Mouse (Mus musculus): Measurements from ENCODE around the gene Ints5. TPM values are rescaled to one million over a fixed set of nuclear protein-coding genes. Genes with fewer than 3 reads are reported as not detected.
"Not testable (repeated sequence)": the region's sequence is repeated elsewhere in the genome, so short reads cannot be mapped to it uniquely, and the experiment has no call there.

The Ints5 gene
- polyA plus RNA-seq, 1 experiment from 2014 or later = 30.1 TPM

DNA sequence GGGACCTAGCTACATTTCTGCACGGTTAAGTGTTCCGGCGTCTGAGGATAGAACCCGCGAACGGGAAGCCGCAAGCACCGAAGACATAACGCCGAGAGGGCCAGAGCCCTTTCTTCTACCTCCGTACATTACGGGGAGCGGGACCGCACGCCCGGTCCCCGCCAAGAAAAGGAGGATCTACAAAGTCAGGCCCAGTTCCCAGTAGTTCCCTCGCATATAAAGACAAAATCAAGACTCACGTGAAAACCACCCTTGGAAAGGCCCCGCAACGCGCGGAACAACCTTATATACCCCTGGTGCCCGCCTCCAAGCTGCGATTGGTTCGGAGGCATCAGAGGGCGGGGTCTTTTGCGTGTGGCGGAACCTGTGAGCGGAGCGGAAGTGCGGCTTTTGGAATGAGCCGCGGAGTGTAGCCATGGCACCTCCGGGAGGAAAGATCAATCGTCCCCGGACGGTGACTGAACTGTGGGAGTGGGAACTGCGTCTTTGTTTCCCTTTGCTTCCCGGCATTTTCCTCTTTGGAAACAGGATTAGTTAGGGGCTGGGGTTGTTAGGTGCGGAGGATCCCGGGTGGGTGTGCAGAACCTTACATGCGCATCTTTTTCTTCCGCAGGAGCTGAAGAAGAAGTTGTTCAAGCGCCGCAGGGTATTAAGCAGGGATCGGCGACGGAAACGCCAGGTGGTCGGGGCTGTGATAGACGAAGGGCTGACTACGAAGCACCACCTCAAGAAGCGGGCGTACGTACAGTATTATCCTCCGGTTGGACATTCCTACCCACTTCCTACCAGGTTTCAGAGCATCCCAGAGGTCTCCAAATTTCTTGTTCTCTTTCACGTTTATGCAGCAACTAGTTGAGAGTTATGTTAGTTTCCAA lies 4.1 kb upstream of the Ints5 start, which contains the start of the genes 1810009A15Rik and Gm49416:
TSS of gene 1810009A15Rik (plus strand) at position 343 of the 875 bp plus-strand sequence.
TSS of gene Gm49416 (plus strand) at position 416 of the 875 bp plus-strand sequence.
- peaks cover 14% of the 10 kb centered on the region for H3K36me3 ChIP-seq
- H3K27ac ChIP-seq (ENCODE audit: poor library complexity, severe bottlenecking) = peak within 1 kb of the TSS; percentile 84
- H3K9ac ChIP-seq = peak within 1 kb of the TSS; percentile 89
- H3K27me3 ChIP-seq (replicated peaks) = no peaks in the 10 kb centered on the region
- peak within 1 kb of the TSS; percentile 72 for H3K4me2 ChIP-seq
- WGBS = under 1% methylated on average over 58 of the region's 58 CpGs
- peak within 1 kb of the TSS; percentile 73 for H3K4me3 ChIP-seq
- peaks cover 20% of the 10 kb centered on the region for H3K4me1 ChIP-seq (replicated peaks)
- peak; percentile 95 for ATAC-seq (ENCODE audit: insufficient number of reproducible peaks, low FRiP score)
- no peaks in the 10 kb centered on the region for H3K9me3 ChIP-seq (replicated peaks)

DNA sequence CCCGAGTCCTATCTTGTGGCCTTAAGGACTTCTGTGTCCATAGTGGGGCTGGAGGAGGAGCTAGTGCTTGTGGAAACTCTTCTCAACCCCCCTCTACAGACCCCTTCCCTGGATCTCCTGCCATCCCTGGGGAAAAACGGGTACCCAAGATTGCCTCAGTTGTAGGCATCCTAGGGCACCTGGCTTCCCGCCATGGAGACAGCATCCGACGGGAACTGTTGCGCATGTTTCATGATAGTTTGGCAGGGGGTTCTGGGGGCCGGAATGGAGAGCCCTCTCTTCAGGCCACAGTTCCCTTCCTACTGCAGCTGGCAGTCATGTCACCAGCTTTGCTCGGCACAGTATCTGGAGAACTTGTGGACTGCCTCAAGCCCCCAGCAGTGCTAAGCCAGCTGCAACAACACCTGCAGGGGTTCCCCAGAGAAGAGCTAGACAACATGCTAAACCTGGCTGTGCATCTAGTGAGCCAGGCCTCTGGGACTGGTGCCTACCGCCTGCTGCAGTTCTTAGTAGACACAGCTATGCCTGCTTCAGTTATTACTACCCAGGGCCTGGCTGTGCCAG lies 2.7 kb downstream of the Ints5 start:
- Histone ChIP-seq H3K27me3 (replicated peaks) (no peaks in the 10 kb centered on the region), H3K4me3 (no peak overlapping the region), H3K27ac (ENCODE audit: poor library complexity, severe bottlenecking) (no peak overlapping the region), H3K4me2 (no peak overlapping the region), H3K9me3 (replicated peaks) (no peaks in the 10 kb centered on the region), H3K36me3 (peaks cover 37% of the 10 kb centered on the region), H3K4me1 (replicated peaks) (peaks cover 38% of the 10 kb centered on the region), H3K9ac (peak overlapping the region; percentile 45)
- 91% methylated on average over 9 of the region's 9 CpGs for WGBS
- no peak for ATAC-seq (ENCODE audit: insufficient number of reproducible peaks, low FRiP score)

DNA sequence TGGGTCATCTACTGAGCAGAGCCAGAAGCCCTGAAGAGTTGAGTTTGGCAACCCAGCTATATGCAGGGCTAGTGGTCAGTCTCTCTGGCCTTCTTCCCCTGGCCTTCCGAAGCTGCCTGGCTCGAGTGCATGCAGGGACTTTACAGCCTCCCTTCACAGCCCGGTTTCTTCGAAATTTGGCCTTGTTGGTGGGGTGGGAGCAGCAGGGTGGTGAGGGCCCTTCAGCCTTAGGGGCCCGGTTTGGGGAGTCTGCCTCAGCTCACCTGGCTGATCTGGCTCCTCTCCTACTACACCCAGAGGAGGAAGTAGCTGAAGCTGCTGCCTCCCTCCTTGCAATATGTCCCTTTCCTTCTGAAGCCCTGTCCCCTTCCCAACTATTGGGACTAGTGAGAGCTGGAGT lies 3.4 kb downstream of the Ints5 start:
- H3K9me3 ChIP-seq (replicated peaks); ATAC-seq (ENCODE audit: insufficient number of reproducible peaks, low FRiP score); H3K4me2 ChIP-seq; H3K27me3 ChIP-seq (replicated peaks); H3K27ac ChIP-seq (ENCODE audit: poor library complexity, severe bottlenecking); H3K4me3 ChIP-seq: not testable (repeated sequence)
- WGBS = 92% methylated on average over 5 of the region's 5 CpGs
- H3K9ac ChIP-seq = peak overlapping the region; percentile 38
- H3K36me3 ChIP-seq = peaks cover 34% of the 10 kb centered on the region
- peaks cover 38% of the 10 kb centered on the region for H3K4me1 ChIP-seq (replicated peaks)

DNA sequence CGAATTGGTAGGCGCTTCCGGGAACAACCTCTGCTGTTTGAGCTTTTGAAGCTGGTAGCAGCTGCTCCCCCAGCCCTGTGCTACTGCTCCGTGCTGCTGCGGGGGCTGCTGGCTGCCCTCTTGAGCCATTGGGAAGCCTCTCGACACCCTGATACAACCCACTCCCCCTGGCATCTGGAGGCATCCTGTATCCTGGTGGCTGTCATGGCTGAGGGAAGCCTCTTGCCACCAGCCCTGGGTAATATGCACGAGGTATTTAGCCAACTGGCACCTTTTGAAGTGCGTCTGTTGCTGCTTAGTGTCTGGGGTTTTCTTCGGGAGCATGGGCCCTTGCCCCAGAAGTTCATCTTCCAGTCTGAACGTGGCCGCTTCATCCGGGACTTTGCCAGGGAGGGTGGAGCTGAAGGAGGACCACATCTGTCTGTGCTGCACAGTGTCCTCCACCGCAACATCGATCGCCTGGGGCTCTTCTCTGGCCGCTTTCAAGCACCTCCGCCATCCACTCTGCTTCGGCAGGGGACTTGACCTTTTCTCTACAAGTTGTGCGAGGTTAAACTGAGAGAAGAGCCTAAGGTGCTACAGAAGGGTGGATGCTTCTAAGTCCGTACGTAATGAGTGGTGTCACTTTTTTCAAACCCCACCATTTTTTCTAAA lies 4.5 kb downstream of the Ints5 start:
- ATAC-seq (ENCODE audit: insufficient number of reproducible peaks, low FRiP score); H3K9me3 ChIP-seq (replicated peaks); H3K27me3 ChIP-seq (replicated peaks): not testable (repeated sequence)
- Histone ChIP-seq H3K27ac (ENCODE audit: poor library complexity, severe bottlenecking) (peak overlapping the region; percentile 69), H3K4me3 (peak overlapping the region; percentile 97), H3K9ac (peak overlapping the region; percentile 68), H3K4me1 (replicated peaks) (peaks cover 38% of the 10 kb centered on the region), H3K4me2 (peak overlapping the region; percentile 94), H3K36me3 (peaks cover 39% of the 10 kb centered on the region)
- WGBS = 25% methylated on average over 21 of the region's 21 CpGs

DNA sequence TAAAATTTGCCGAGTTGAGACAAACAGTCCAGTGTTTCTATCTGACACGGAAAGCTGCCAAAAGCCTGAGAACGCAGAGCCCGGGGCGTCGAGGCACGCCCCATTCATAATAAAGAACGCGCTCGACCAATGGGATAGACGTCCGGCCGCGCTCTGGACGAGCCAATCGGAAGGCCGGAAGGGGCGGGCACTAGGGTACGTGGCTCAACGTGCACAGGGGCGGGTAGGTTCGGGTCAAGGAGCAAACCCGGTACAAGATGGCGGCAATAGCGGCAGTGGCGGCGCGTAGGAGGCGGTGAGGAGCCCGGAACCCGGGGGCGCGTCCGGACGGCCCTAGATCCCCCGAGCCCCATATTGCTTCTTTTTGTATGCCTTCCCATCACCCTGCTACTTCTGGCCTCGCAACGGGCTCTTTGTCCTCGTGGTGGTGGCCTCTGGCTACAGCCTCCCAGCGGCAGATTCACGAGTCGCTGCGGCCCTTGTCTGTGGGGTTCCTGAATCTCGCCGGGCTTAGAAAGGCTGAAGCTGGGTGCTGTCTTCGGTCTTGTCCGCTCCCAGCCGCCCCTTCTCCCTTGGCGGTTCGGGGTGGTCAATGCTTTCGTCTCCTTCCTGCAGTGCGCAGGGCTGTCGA lies 5.2 kb downstream of the Ints5 start, which contains the start of gene Ganab:
TSS of gene Ganab (plus strand) at position 207 of the 631 bp plus-strand sequence.
- peak within 1 kb of the TSS; percentile 86 for H3K27ac ChIP-seq (ENCODE audit: poor library complexity, severe bottlenecking)
- WGBS = under 1% methylated on average over 53 of the region's 53 CpGs
- peaks cover 38% of the 10 kb centered on the region for H3K4me1 ChIP-seq (replicated peaks)
- H3K4me2 ChIP-seq = peak within 1 kb of the TSS; percentile 94
- H3K36me3 ChIP-seq = peaks cover 44% of the 10 kb centered on the region
- H3K9me3 ChIP-seq (replicated peaks) = no peaks in the 10 kb centered on the region
- peak within 1 kb of the TSS; percentile 97 for H3K4me3 ChIP-seq
- ATAC-seq (ENCODE audit: insufficient number of reproducible peaks, low FRiP score) = peak; percentile 99
- H3K27me3 ChIP-seq (replicated peaks) = no peaks in the 10 kb centered on the region
- H3K9ac ChIP-seq = peak within 1 kb of the TSS; percentile 96

DNA sequence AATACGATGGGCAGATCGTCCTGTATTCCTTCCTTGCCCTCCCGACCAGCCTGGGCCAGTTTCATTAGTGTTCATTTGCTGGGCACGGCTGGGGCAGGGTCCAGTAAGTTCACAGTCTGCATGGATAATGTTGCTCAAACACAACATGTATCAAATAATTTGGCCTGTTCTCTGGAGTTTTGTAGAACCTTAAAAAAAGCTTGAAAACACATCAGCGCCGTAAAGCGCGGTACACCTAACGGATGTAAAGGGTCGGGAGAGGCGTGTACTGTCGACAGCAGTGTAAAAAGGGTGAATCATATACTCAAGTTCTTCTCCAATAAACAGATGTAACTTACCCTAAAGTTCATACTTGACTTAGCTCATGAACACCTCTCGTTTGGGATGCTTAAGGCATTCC lies 5.8 kb downstream of the Ints5 start:
- WGBS = 6% methylated on average over 13 of the region's 13 CpGs
- Histone ChIP-seq H3K4me2 (peak overlapping the region; percentile 94), H3K27ac (ENCODE audit: poor library complexity, severe bottlenecking) (peak overlapping the region; percentile 86), H3K9ac (peak overlapping the region; percentile 96), H3K4me3 (peak overlapping the region; percentile 97), H3K27me3 (replicated peaks) (no peaks in the 10 kb centered on the region), H3K36me3 (peaks cover 49% of the 10 kb centered on the region), H3K9me3 (replicated peaks) (no peaks in the 10 kb centered on the region), H3K4me1 (replicated peaks) (peaks cover 36% of the 10 kb centered on the region)
- no peak for ATAC-seq (ENCODE audit: insufficient number of reproducible peaks, low FRiP score)

DNA sequence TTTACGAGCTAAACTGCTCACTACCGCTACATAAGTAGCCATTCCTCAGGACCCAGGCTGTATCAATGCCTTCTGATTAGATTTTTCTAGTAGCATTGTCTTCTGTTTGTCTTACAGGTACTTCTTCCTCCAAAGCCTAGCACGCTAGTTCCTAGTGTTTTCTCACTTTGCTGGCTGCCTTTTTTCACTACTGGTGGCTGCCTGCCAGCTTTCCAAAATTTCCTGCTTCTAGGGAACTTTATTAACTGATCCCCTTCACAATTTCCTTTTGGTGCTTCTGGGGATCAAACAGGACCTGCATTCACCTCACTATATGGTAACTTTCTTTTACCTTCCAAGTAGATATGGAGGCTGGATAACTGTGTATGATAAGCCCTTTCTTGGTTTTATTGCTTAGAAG lies 6.3 kb downstream of the Ints5 start:
- ATAC-seq (ENCODE audit: insufficient number of reproducible peaks, low FRiP score) = no peak
- Histone ChIP-seq H3K4me3 (peak overlapping the region; percentile 97), H3K4me2 (peak overlapping the region; percentile 94), H3K27me3 (replicated peaks) (no peaks in the 10 kb centered on the region), H3K36me3 (peaks cover 52% of the 10 kb centered on the region), H3K27ac (ENCODE audit: poor library complexity, severe bottlenecking) (no peak overlapping the region), H3K9me3 (replicated peaks) (no peaks in the 10 kb centered on the region), H3K9ac (peak overlapping the region; percentile 96), H3K4me1 (replicated peaks) (peaks cover 32% of the 10 kb centered on the region)
- 33% methylated on average over 3 of the region's 3 CpGs for WGBS

DNA sequence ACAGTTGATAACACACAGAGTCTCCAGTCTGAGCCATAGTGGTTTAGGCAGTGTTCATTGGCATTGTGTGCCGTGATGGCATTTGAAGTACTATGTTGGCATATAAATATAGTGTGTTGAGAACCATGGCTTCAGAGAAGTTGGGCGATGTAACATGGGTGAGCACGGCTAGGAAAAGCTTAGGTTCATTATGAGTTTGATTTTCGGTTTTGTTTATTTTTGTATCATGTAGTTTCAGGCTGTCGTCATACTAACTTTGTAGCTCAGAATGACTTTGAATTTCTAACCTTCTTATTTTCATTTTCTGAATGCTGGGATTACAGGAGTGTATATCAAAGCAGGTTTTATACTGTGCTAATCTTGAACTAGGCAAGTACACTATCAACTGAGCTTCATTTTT lies 10.6 kb downstream of the Ints5 start:
- H3K4me3 ChIP-seq = no peak overlapping the region
- H3K36me3 ChIP-seq = peaks cover 66% of the 10 kb centered on the region
- H3K9ac ChIP-seq = no peak overlapping the region
- ATAC-seq (ENCODE audit: insufficient number of reproducible peaks, low FRiP score) = no peak
- H3K4me1 ChIP-seq (replicated peaks) = peaks cover 17% of the 10 kb centered on the region
- no peaks in the 10 kb centered on the region for H3K9me3 ChIP-seq (replicated peaks)
- no peak overlapping the region for H3K4me2 ChIP-seq
- H3K27me3 ChIP-seq (replicated peaks) = no peaks in the 10 kb centered on the region
- no peak overlapping the region for H3K27ac ChIP-seq (ENCODE audit: poor library complexity, severe bottlenecking)
- 95% methylated on average over 5 of the region's 5 CpGs for whole genome bisulfite sequencing

DNA sequence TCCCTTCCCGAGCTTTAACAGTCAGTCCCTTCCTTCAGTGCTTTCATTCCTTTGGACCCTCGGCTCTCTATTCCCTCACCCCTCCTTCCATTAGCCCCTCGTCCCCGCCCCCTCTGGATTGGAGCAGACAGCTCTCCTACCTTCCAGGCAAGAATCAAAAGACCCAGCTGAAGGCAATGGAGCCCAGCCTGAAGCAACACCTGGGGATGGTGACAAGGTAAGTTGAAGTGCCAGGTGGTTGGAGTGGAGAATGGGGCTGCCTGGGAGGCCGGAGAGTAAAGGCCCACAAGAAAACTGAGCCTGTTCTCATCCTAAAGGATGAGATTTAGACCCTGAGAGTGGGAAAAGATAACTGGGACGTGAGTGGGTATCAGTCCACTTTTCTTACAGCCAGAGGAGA lies 15.7 kb downstream of the Ints5 start:
- H3K4me3 ChIP-seq = no peak overlapping the region
- no peaks in the 10 kb centered on the region for H3K9me3 ChIP-seq (replicated peaks)
- no peaks in the 10 kb centered on the region for H3K27me3 ChIP-seq (replicated peaks)
- H3K9ac ChIP-seq = no peak overlapping the region
- H3K27ac ChIP-seq (ENCODE audit: poor library complexity, severe bottlenecking) = no peak overlapping the region
- H3K36me3 ChIP-seq = peaks cover 95% of the 10 kb centered on the region
- no peak for ATAC-seq (ENCODE audit: insufficient number of reproducible peaks, low FRiP score)
- H3K4me1 ChIP-seq (replicated peaks) = no peaks in the 10 kb centered on the region
- H3K4me2 ChIP-seq = no peak overlapping the region
- 84% methylated on average over 6 of the region's 6 CpGs for WGBS

DNA sequence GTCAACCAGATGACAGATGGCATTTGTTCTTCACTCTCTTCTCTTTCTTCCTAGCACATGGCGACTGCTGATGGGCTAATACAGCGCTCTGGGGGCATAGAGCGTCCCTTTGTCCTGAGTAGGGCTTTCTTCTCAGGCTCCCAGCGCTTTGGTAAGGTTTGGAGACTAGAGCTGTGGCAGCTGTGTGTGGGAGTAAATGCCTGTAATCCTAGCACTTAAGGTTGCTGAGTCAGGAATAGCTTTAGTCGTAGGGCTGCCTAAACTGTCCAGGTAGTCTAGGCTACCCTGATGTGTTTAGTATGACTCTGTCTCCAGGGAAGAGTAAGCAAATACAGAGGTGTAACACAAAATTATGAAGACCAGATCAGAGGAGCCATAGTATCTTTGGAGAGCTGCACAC lies 19.0 kb downstream of the Ints5 start:
- Histone ChIP-seq H3K27ac (ENCODE audit: poor library complexity, severe bottlenecking) (no peak overlapping the region), H3K4me2 (no peak overlapping the region), H3K4me1 (replicated peaks) (no peaks in the 10 kb centered on the region), H3K9ac (no peak overlapping the region), H3K4me3 (no peak overlapping the region), H3K36me3 (peaks cover 100% of the 10 kb centered on the region), H3K9me3 (replicated peaks) (no peaks in the 10 kb centered on the region), H3K27me3 (replicated peaks) (no peaks in the 10 kb centered on the region)
- no peak for ATAC-seq (ENCODE audit: insufficient number of reproducible peaks, low FRiP score)
- 90% methylated on average over 5 of the region's 5 CpGs for WGBS

DNA sequence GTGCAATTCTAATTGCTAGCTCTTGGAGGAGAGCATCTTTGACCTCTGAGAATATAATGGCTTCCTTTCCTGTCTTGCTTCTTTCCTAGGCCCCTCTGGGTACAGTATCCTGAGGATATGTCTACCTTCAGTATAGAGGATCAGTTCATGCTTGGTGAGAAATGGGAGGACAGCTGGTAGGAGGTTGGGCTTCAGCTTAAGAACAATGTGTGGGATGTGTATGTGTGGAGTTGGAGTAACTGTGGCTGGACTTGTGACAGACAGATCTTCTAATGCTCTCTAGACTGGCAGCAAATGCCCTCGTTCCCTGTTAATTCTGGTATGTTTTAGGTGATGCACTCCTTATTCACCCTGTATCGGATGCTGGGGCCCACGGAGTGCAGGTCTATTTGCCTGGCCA lies 21.4 kb downstream of the Ints5 start:
- Histone ChIP-seq H3K27ac (ENCODE audit: poor library complexity, severe bottlenecking) (no peak overlapping the region), H3K4me1 (replicated peaks) (no peaks in the 10 kb centered on the region), H3K4me3 (no peak overlapping the region), H3K27me3 (replicated peaks) (no peaks in the 10 kb centered on the region), H3K4me2 (no peak overlapping the region), H3K9ac (no peak overlapping the region), H3K9me3 (replicated peaks) (no peaks in the 10 kb centered on the region), H3K36me3 (peaks cover 79% of the 10 kb centered on the region)
- no peak for ATAC-seq (ENCODE audit: insufficient number of reproducible peaks, low FRiP score)
- WGBS = 93% methylated on average over 3 of the region's 3 CpGs

All from heart, embryonic 12.5 days (tissue).